Mouse (Mus musculus): ENCODE data around the gene Stub1. TPM values are rescaled to one million over a fixed set of nuclear protein-coding genes. Genes with fewer than 3 reads are reported as not detected.
"Not testable (repeated sequence)": the region's sequence is repeated elsewhere in the genome, so short reads cannot be mapped to it uniquely, and the experiment has no call there.

Stub1 gene
- polyA plus RNA-seq, 1 experiment from 2014 or later = 343 TPM

GRCm38 (mm10) chr17:25876347-25876915 lies 43.2 kb upstream of the Stub1 start:
- no peaks in the 10 kb centered on the region for H3K9me3 ChIP-seq (replicated peaks)
- peak overlapping the region; percentile 91 for H3K4me2 ChIP-seq (replicated peaks)
- peaks cover 17% of the 10 kb centered on the region; the same call in 1 of the 2 replicates for H3K36me3 ChIP-seq
- peak overlapping the region; percentile 68 for H3K9ac ChIP-seq
- WGBS = 52% methylated on average over 10 of the region's 10 CpGs
- ATAC-seq (ENCODE audit: insufficient number of reproducible peaks, low FRiP score, low TSS enrichment, low read depth) = no peak
- no peaks in the 10 kb centered on the region for H3K27me3 ChIP-seq
- H3K4me3 ChIP-seq (replicated peaks) = peak overlapping the region; percentile 86
- no peak overlapping the region for H3K27ac ChIP-seq (replicated peaks)
- peaks cover 37% of the 10 kb centered on the region for H3K4me1 ChIP-seq

DNA sequence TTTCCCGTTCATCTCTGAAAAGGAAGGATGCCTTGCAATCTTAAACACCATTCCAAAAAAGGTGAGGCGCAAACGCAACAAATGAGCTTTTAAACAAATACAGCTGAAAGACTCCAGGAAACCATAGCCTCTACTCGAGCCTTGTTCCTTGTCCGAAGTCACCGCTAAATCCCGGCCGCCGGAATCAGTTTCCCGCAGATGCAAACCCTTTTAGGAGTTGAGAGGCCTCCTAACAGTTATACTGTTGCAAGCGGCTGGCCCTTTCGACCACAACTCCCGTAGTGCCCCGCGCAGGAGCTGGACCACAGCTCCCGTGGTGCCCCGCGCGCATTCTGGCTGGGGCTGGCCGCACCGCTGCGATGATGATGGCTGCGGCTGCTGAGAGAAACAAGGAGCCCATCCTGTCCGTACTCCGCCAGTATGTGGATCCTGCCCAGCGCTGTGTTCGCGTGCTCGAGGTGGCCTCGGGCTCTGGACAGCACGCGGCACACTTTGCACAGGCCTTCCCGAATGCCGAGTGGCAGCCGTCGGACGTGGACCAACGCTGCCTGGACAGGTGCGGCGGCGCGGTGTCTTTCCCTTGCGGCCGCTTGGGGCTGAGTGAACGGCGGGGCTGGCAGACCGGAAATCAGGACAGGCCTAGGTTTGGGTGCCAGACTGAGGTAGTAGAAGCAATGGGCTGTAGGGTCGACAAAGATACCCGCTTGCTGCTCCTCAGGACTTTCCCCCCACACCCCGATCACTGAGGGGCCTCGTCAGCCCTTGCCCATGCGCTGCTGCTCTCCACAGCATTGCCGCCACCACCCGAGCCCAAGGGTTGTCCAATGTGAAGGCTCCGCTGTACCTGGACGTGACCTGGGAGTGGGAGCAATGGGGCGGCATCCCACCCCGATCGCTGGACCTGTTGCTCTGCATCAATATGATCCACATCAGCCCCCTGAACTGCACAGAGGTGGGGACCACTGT lies 42.2 kb upstream of the Stub1 start:
- Histone ChIP-seq H3K9me3 (replicated peaks) (no peaks in the 10 kb centered on the region), H3K4me2 (replicated peaks) (peak overlapping the region; percentile 91), H3K36me3 (peaks cover 17% of the 10 kb centered on the region; the same call in 1 of the 2 replicates), H3K27ac (replicated peaks) (peak overlapping the region; percentile 96), H3K27me3 (no peaks in the 10 kb centered on the region), H3K4me1 (peaks cover 27% of the 10 kb centered on the region), H3K9ac (peak overlapping the region; percentile 68), H3K4me3 (replicated peaks) (peak overlapping the region; percentile 86)
- ATAC-seq (ENCODE audit: insufficient number of reproducible peaks, low FRiP score, low TSS enrichment, low read depth) = peak; percentile 92
- WGBS = under 1% methylated on average over 59 of the region's 59 CpGs

DNA sequence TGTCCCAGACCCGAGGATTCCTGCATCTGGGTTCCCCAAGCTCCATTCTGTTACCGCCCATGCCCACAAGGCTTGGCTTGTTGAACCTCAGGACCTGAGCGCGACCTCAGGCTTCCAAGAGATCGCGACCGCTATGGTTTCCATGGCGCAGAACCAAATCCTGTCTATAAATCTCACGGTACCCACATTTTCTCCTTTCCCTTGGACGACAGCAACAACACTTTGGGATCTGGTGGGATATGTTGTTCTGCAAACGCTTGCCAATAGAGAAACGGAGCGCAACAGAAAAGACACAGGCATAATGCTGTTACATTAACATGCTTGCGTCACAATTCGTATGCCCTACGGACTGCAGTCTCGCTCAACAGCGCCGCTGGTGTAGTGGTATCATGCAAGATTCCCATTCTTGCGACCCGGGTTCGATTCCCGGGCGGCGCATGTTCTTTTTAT lies 41.5 kb upstream of the Stub1 start, which contains the start of gene Mettl26:
Mettl26 (plus strand) TSS at position 354 of the 450 bp plus-strand sequence.
- WGBS = under 1% methylated on average over 25 of the region's 25 CpGs
- Histone ChIP-seq H3K27me3 (no peaks in the 10 kb centered on the region), H3K9me3 (replicated peaks) (no peaks in the 10 kb centered on the region), H3K4me3 (replicated peaks) (peak within 1 kb of the TSS; percentile 86), H3K27ac (replicated peaks) (peak within 1 kb of the TSS; percentile 96), H3K4me1 (peaks cover 24% of the 10 kb centered on the region), H3K9ac (peak within 1 kb of the TSS; percentile 68), H3K4me2 (replicated peaks) (peak within 1 kb of the TSS; percentile 91), H3K36me3 (peaks cover 17% of the 10 kb centered on the region; the same call in 1 of the 2 replicates)
- ATAC-seq (ENCODE audit: insufficient number of reproducible peaks, low FRiP score, low TSS enrichment, low read depth) = peak; percentile 83

GRCm38 (mm10) chr17:25874148-25874720 lies 41.0 kb upstream of the Stub1 start:
- Histone ChIP-seq H3K4me1 (peaks cover 24% of the 10 kb centered on the region), H3K36me3 (peaks cover 16% of the 10 kb centered on the region; the same call in 1 of the 2 replicates), H3K27ac (replicated peaks) (peak overlapping the region; percentile 96), H3K4me3 (replicated peaks) (peak overlapping the region; percentile 86), H3K9me3 (replicated peaks) (no peaks in the 10 kb centered on the region), H3K9ac (peak overlapping the region; percentile 37; the same call in 1 of the 2 replicates), H3K27me3 (no peaks in the 10 kb centered on the region), H3K4me2 (replicated peaks) (peak overlapping the region; percentile 91)
- ATAC-seq (ENCODE audit: insufficient number of reproducible peaks, low FRiP score, low TSS enrichment, low read depth) = no peak
- 5% methylated on average over 14 of the region's 14 CpGs for WGBS

- 79% methylated on average over 11 of the region's 11 CpGs for WGBS
- Histone ChIP-seq H3K36me3 (peaks cover 10% of the 10 kb centered on the region; the same call in 1 of the 2 replicates), H3K9me3 (replicated peaks) (no peaks in the 10 kb centered on the region), H3K4me2 (replicated peaks) (peak overlapping the region; percentile 91), H3K4me1 (peaks cover 28% of the 10 kb centered on the region), H3K27ac (replicated peaks) (peak overlapping the region; percentile 96), H3K4me3 (replicated peaks) (peak overlapping the region; percentile 86), H3K9ac (no peak overlapping the region), H3K27me3 (no peaks in the 10 kb centered on the region)
- no peak for ATAC-seq (ENCODE audit: insufficient number of reproducible peaks, low FRiP score, low TSS enrichment, low read depth)
Observed at GRCm38 (mm10) chr17:25873405-25874147, 40.4 kb upstream of the Stub1 start.

- no peak overlapping the region for H3K27ac ChIP-seq (replicated peaks)
- H3K4me2 ChIP-seq (replicated peaks) = no peak overlapping the region
- ATAC-seq (ENCODE audit: insufficient number of reproducible peaks, low FRiP score, low TSS enrichment, low read depth) = no peak
- 84% methylated on average over 3 of the region's 3 CpGs for WGBS
- 0 out of 2 replicates have a peak, but pooled peaks cover 1% of the 10 kb centered on the region for H3K36me3 ChIP-seq
- H3K9ac ChIP-seq = no peak overlapping the region
- H3K9me3 ChIP-seq (replicated peaks) = no peaks in the 10 kb centered on the region
- peaks cover 35% of the 10 kb centered on the region for H3K4me1 ChIP-seq
- H3K27me3 ChIP-seq = no peaks in the 10 kb centered on the region
- H3K4me3 ChIP-seq (replicated peaks) = no peak overlapping the region
Observed at GRCm38 (mm10) chr17:25872676-25873075, 39.5 kb upstream of the Stub1 start.

- not testable (repeated sequence) for H3K27ac ChIP-seq (replicated peaks); H3K27me3 ChIP-seq; H3K9me3 ChIP-seq (replicated peaks); H3K4me3 ChIP-seq (replicated peaks); H3K4me2 ChIP-seq (replicated peaks); ATAC-seq (ENCODE audit: insufficient number of reproducible peaks, low FRiP score, low TSS enrichment, low read depth); H3K9ac ChIP-seq; H3K36me3 ChIP-seq
- peaks cover 33% of the 10 kb centered on the region for H3K4me1 ChIP-seq
Observed at GRCm38 (mm10) chr17:25871566-25871965, 38.4 kb upstream of the Stub1 start.

DNA sequence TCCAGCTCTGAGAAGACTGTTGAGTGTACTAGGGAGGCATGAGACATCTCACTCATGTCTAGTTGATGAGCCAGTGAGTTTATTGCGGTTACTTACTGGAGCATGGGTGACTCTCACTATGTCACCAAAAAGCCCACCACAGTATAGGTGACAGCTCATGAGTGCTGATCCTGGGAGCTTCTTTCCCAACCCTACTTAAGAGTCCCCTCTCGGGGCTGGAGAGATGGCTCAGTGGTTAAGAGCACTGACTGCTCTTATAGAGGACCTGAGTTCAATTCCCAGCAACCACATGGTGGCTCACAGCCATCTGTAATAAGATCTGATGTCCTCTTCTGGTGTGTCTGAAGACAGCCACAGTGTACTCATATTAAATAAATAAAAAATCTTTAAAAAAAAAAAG lies 36.8 kb upstream of the Stub1 start:
- H3K36me3 ChIP-seq = no peaks in the 10 kb centered on the region
- no peaks in the 10 kb centered on the region for H3K9me3 ChIP-seq (replicated peaks)
- H3K9ac ChIP-seq = no peak overlapping the region
- no peak overlapping the region for H3K4me3 ChIP-seq (replicated peaks)
- H3K27ac ChIP-seq (replicated peaks) = no peak overlapping the region
- no peak for ATAC-seq (ENCODE audit: insufficient number of reproducible peaks, low FRiP score, low TSS enrichment, low read depth)
- peaks cover 25% of the 10 kb centered on the region for H3K4me1 ChIP-seq
- 81% methylated on average over 2 of the region's 2 CpGs for WGBS
- no peaks in the 10 kb centered on the region for H3K27me3 ChIP-seq
- no peak overlapping the region for H3K4me2 ChIP-seq (replicated peaks)

DNA sequence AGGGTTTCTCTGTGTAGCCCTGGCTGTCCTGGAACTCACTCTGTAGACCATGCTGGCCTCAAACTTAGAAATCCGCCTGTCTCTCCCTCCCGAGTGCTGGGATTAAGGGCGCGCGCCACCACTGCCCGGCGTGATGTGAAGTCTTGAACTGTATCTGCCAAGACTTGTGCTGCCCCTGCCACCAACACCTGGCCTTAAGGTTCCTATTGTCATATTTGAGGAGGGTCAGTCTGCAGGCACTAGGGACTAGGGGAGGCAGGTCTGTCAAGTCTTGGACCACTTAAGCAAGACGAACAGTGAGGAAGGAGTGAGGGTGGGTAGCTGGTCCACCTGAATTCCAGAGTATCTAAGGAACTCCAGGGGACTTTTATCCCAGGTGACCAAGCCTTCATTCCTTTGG lies 36.3 kb upstream of the Stub1 start:
- no peak overlapping the region for H3K4me3 ChIP-seq (replicated peaks)
- ATAC-seq (ENCODE audit: insufficient number of reproducible peaks, low FRiP score, low TSS enrichment, low read depth) = no peak
- H3K9ac ChIP-seq = no peak overlapping the region
- H3K36me3 ChIP-seq = no peaks in the 10 kb centered on the region
- peaks cover 23% of the 10 kb centered on the region for H3K4me1 ChIP-seq
- H3K27ac ChIP-seq (replicated peaks) = no peak overlapping the region
- 87% methylated on average over 8 of the region's 8 CpGs for WGBS
- no peaks in the 10 kb centered on the region for H3K27me3 ChIP-seq
- no peaks in the 10 kb centered on the region for H3K9me3 ChIP-seq (replicated peaks)
- H3K4me2 ChIP-seq (replicated peaks) = no peak overlapping the region

- peak within 1 kb of the TSS; percentile 71 for H3K4me3 ChIP-seq (replicated peaks)
- H3K27me3 ChIP-seq = no peaks in the 10 kb centered on the region
- no peaks in the 10 kb centered on the region for H3K9me3 ChIP-seq (replicated peaks)
- WGBS = 0% methylated on average over 24 of the region's 24 CpGs
- no peaks in the 10 kb centered on the region for H3K36me3 ChIP-seq
- H3K4me2 ChIP-seq (replicated peaks) = peak within 1 kb of the TSS; percentile 99
- H3K4me1 ChIP-seq = peaks cover 15% of the 10 kb centered on the region
- ATAC-seq (ENCODE audit: insufficient number of reproducible peaks, low FRiP score, low TSS enrichment, low read depth) = peak; percentile 85
- H3K27ac ChIP-seq (replicated peaks) = peak within 1 kb of the TSS; percentile 59
- peak within 1 kb of the TSS; percentile 63 for H3K9ac ChIP-seq
Observed at GRCm38 (mm10) chr17:25868601-25869191, 35.5 kb upstream of the Stub1 start, which contains the start of gene Mcrip2. Gene Mcrip2, minus strand, starts transcription at chr17:25868764.
